Mouse (Mus musculus) CD4-positive, CD25-positive, alpha-beta regulatory T cell, adult 9 weeks (primary cell): ENCODE results near the gene C1ql1. TPM values are rescaled to one million over a fixed set of nuclear protein-coding genes. Genes with fewer than 3 reads are reported as not detected.

ENCODE experiments used
- polyA plus RNA-seq: library from polyadenylated mRNA; unstranded; fragments of 100-300 nt; shearing (Covaris generic); gene quantifications from one replicate; pipeline ENCODE4 v1.2.1, GENCODE M21; 2017

Gene C1ql1
- polyA plus RNA-seq, result not detected

DNA sequence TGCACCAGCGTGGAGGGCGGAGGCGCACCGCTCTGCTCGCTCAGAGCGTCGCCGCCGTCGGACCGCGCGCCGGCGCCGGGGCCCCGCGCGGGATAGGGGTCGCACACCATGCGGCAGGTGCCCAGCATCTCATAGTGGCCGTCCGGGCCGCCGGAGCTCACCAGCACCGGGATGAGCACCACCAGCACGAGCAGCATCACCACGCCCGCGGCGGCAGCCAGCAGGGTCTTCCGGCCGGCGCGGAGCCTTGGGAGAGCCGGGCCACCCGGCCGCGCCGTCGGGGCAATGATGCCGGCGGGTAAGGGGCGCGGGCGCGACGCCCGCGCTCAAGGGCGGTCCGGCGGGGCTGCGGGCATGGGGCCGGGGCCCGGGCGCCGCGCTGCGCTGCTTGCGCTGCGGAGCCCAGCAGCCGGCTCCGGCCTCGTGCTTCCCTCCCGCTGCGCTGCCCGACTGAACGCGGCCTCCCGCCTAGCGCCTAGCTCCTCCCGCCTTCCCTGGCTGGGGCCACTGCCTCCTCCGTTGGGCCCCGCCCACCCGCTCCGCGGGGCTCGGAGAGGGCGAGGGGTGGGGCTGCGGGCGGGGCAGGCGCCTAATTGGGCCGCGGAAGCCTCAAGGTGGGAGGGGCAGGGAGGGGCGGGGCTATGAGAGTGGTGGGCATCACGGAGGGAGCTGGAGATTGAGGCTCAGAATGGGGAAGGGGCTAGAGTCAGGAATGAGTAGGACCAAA is at the start of gene C1ql1:
TSS of gene C1ql1 (minus strand) at position 424 of the 727 bp plus-strand sequence.

DNA sequence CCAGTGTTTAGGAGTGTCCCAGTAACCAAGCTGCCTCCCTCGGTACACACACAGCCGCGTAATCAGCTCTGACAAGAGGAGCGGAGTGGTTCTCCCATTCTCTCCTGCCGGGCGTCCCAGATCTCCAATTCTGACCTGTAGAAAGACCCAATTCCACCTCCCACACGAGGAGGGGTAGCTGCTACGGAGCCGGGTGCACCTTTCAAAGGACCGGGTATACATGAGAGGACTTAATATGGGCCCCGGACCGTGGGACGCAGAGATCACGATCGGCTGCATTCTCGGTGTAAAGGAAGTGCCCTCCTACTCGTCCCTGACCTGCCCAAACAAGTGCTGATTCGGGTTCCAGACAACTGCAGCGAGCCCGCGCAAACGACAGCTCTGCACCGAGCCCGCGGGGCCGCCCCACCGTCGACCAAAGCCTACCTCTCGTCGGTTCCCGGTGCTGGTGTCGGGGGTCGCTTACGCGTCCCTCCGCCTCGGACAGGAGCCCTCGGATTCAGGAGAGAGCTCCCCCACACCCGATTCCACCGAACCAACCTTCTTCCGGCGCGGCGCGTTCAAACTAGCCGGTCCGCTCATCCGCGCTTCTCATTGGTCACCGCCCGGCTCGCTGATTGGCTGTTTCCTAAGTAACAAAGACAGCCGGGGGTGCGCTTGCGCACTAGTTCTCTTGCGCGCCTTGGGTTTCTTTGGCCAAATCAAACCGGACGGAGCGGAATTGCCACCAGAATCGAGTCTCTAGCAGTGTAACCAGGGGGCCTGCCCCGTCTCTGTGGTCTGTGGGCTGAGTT is 21.7 kb downstream of the C1ql1 start, which contains the start of gene Kif18b:
TSS of gene Kif18b (minus strand) at position 568 of the 794 bp plus-strand sequence.

DNA sequence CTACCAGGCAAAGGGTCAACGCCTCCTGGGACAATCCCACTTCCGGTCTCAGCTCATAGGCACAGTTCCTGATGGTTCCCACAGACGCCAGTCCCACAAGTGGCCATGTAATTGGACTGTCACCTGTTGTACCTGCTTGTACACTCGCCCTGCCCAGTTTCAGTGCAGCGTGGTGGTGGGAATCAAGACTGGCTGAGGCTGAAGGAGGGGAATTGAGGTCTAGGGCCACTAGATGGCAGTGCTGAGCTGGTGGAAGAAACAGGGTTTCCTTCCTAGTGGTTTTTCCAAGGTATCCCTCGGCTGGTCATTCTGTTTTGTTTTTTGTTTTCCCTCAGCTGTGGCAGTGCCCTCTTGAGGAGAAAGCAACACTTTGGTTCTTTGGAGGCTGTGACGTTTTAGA is 45.7 kb downstream of the C1ql1 start, which contains the start of gene Gfap:
TSS of gene Gfap (minus strand) at position 150 of the 400 bp plus-strand sequence.

Other genes with a start within 250 kb of the C1ql1 start
- gene Ccdc43, start 248.9 kb downstream of the C1ql1 start, polyA plus RNA-seq, result 44.1 TPM
- 0.14 TPM for gene Adam11, start 185.2 kb downstream of the C1ql1 start, polyA plus RNA-seq
- 0.11 TPM for gene Gjc1, start 127.0 kb downstream of the C1ql1 start, polyA plus RNA-seq
- not detected for gene Higd1b, start 110.8 kb downstream of the C1ql1 start, polyA plus RNA-seq
- 189 TPM for gene Eftud2, start 65.7 kb downstream of the C1ql1 start, polyA plus RNA-seq
- gene Ccdc103, start 65.5 kb downstream of the C1ql1 start, polyA plus RNA-seq, result not detected
- not detected for gene Fam187a, start 61.5 kb downstream of the C1ql1 start, polyA plus RNA-seq
- gene Gfap, start 45.8 kb downstream of the C1ql1 start, polyA plus RNA-seq, result 0.10 TPM
- 2.6 TPM for gene Kif18b, start 21.6 kb downstream of the C1ql1 start, polyA plus RNA-seq
- 81.7 TPM for gene Nmt1, start 81.5 kb upstream of the C1ql1 start, polyA plus RNA-seq
- gene Dcakd, start 81.6 kb upstream of the C1ql1 start, polyA plus RNA-seq, result 34.8 TPM
- not detected for gene Plcd3, start 155.0 kb upstream of the C1ql1 start, polyA plus RNA-seq
- 57.4 TPM for gene Acbd4, start 155.0 kb upstream of the C1ql1 start, polyA plus RNA-seq
- gene Hexim1, start 169.5 kb upstream of the C1ql1 start, polyA plus RNA-seq, result 4.0 TPM
- 3.8 TPM for gene Hexim2, start 185.7 kb upstream of the C1ql1 start, polyA plus RNA-seq
- gene Fmnl1, start 224.4 kb upstream of the C1ql1 start, polyA plus RNA-seq, result 56.4 TPM